Mouse (Mus musculus) thymus, adult 18-20 months (tissue): Measurements from ENCODE around the gene Wdfy3.
A peak's percentile ranks its signal among the peaks of the same experiment; 100 is the strongest.
"Not testable (repeated sequence)": the region's sequence is repeated elsewhere in the genome, so short reads cannot be mapped to it uniquely, and the experiment has no call there.

ENCODE experiments used
- DNase-seq, 2 experiments: peaks; one replicate each; pipeline ENCODE4 v3.0.0; 2022; ENCODE audit warnings: mixed read lengths in 2 of 2

Gene Wdfy3

GRCm38 (mm10) chr5:102069767-102070413 lies at the start of gene Wdfy3:
Gene Wdfy3, minus strand, starts transcription at chr5:102069921.
- DNase-seq: peak in 1 of 2 experiments; percentile 19

GRCm38 (mm10) chr5:102113009-102113408 lies 43.3 kb upstream of the Wdfy3 start:
- no peak for DNase-seq

DNA sequence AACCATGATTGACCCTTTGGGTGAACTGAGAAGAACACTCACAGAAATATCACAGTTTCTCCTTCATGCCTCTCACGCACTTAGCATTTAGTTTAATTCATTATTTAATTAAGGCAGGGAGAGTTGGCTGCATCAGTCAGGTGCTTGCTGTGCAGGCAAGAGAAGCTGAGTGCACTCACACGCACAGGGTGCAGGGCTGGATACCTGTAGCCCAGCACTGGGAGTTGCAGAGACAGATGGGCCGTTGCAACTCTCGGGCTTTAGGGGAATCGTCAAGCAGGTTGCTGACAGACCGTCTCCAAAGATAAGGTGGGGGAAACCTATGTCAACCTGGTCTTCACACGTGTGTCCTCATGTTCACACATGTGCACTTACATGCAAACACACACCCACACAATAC lies 42.3 kb upstream of the Wdfy3 start:
- DNase-seq: no peak

DNA sequence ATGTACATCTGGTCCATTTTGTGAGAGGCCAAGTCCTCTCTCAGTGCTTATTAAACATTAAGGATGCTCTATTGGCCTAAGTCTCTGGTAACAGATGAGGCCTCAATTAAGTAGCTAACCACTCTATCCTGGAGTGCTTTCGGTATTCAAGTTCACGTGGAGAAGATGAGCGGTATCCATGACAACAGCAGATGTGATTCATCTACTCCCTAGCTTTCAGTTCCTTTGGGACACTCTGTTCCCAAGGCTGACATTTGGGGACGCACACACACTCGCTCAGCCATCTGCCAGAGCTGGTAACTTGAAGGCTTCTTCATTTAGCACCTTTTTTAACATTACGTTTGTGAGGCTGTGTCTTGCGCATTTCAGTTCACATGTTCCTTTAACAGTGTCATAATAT lies 40.3 kb upstream of the Wdfy3 start:
- DNase-seq: no peak

- no peak for DNase-seq
These were observed 36.2 kb upstream of the Wdfy3 start for GRCm38 (mm10) chr5:102105919-102106318.

DNA sequence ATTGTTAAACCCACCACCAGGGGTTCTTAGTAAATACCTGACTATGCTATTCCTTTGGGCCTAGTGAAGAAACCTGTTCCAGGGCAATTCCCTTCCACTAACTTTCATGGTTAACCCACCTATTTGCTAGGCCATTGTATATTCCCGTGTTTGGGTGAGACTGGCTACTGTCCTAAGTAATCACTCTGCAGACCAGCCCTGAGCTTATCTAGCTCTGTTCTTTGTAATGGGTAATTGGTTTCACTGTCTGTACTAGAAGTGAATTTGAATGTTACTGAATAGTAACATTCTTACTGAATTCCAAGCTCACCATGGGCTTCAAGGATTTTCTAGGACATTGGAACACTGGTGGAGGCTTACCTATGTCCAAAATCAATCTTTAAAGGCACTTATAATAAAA lies 32.1 kb upstream of the Wdfy3 start:
- DNase-seq: not testable (repeated sequence)

DNA sequence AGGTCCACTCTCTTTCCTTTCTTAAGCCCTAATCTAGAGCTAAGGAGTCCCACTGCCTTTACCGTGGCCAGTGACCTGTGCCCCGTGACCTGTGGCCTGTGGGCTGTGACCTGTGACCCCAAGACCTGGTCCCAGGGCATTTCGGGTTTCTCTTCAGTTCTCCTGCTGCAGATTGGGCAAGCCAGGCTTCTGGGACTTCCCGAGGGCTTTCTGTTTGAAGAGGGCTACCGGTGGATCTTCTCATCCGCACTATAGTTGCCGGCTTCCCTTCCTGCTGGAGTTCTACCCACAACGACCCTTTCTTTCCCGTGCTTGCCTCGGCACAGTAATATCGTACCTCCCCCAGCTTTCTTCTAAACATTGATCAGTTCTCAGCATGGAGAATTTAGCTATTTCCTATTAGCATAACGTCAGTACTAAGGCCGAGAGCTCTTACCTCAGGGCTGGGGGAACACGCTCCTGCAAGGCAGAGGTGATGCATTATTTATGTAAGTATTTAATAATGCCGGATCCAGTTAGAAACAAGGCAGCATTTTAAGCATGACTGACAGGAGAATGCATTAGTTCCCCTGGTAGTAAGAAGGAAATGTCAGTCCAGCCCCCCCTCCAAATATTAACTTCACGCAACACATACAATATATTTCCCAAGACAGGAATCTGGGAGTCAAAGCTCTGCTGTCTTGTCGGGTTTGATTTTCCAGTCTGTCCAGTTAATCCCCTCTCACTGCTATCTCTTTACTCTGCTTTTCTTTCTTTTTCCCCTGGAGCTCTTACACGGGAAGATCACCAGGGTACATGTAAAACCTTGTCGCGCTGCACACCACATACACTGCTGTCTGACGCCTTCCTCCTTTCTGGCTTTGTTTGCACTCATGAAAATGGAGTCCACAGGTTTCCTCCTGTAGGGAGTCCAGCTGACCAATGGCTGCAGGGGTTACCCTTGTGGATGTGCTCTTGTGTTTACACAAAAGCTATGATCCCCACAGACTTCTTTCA lies 30.8 kb upstream of the Wdfy3 start:
- DNase-seq: no peak

GRCm38 (mm10) chr5:102095576-102095975 lies 25.9 kb upstream of the Wdfy3 start:
- no peak for DNase-seq

DNA sequence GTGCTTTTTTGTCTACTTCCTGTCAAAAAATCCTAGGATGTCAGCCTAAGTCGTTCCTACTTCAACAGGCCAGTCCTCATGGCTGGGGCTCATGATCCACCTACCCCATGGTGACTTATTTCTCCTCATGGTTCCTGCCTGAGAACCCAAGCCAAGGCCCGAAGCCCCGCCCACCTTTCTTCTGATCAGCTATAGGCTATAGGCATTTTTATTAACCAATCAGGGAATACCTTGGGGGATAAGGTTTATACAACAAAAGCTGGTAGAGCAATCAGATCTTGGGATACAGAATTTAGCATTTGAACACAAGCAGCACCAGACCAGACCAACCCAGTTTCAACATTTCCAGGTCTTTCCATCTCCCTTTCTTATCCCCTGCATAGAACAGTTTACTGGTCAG lies 21.0 kb upstream of the Wdfy3 start:
- DNase-seq: no peak

GRCm38 (mm10) chr5:102084737-102085705 lies 15.3 kb upstream of the Wdfy3 start:
- no peak for DNase-seq

DNA sequence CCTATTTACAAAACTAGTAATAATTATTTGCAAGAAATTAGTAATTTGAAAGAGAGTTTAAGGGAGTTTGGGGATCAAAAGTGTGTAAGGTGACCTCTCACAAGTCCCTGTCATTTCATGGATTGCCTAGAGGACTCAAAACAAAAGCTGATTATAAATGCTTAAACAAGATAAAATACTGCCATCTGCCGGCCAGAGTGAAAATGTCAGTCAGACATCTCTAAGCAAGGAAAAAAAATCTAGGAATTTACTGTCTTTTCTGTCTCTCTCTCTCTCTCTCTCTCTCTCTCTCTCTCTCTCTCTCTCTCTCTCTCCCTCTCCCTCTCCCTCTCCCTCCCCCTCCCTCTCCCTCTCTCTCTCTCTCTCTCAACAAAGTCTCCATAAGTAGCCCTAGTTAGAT lies 4.4 kb upstream of the Wdfy3 start:
- DNase-seq: no peak

GRCm38 (mm10) chr5:102072057-102072456 lies 2.3 kb upstream of the Wdfy3 start:
- no peak for DNase-seq

GRCm38 (mm10) chr5:102071241-102071640 lies 1.5 kb upstream of the Wdfy3 start:
- DNase-seq: no peak

GRCm38 (mm10) chr5:102070788-102071187 lies 1.1 kb upstream of the Wdfy3 start:
- DNase-seq: no peak

DNA sequence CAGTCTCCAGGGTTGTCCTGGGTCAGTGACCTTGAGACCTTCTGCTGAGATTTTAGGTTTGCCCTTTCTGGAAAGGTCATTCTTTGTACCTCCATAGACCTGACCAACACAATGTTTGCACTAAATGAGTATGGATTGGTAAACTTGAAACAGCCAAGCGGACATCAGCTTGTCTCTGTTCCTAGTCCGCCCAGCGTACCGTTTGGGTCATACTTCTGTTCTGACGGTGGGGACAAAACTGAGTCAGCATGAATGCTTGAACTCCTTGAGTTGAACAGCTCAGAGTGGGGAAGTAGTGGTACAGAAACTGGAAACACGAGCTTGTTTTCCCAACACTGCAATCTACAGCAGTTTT lies 670 bp upstream of the Wdfy3 start:
- DNase-seq: no peak

- no peak for DNase-seq
These were observed 512 bp downstream of the Wdfy3 start for GRCm38 (mm10) chr5:102069051-102069766.

GRCm38 (mm10) chr5:102066458-102066857 lies 3.3 kb downstream of the Wdfy3 start:
- no peak for DNase-seq

- DNase-seq: no peak
These were observed 6.5 kb downstream of the Wdfy3 start for GRCm38 (mm10) chr5:102063013-102063752.

- no peak for DNase-seq
These were observed 7.9 kb downstream of the Wdfy3 start for GRCm38 (mm10) chr5:102061816-102062215.

- DNase-seq: no peak
These were observed 13.8 kb downstream of the Wdfy3 start for GRCm38 (mm10) chr5:102055946-102056345.

GRCm38 (mm10) chr5:102055130-102055641 lies 14.5 kb downstream of the Wdfy3 start:
- DNase-seq: no peak
